Mouse (Mus musculus) layer of hippocampus, postnatal 14 days (tissue): ENCODE data around the gene Pitpnm2. TPM values are rescaled to one million over a fixed set of nuclear protein-coding genes. Genes with fewer than 3 reads are reported as not detected.

Experiments
- DNase-seq, 2 experiments: peaks; one replicate each; pipeline ENCODE4 v3.0.0; 2021 to 2022; ENCODE audit warnings: low spot score in 2 of 2, mixed read lengths in 1 of 2
- total RNA-seq, 2 experiments: library from RNA; stranded (reverse); gene quantifications; 2 replicates each; pipeline ENCODE4 v1.2.3; 2021

Pitpnm2 gene
- total RNA-seq, 2 experiments from 2014 or later = 172 to 174 TPM

DNA sequence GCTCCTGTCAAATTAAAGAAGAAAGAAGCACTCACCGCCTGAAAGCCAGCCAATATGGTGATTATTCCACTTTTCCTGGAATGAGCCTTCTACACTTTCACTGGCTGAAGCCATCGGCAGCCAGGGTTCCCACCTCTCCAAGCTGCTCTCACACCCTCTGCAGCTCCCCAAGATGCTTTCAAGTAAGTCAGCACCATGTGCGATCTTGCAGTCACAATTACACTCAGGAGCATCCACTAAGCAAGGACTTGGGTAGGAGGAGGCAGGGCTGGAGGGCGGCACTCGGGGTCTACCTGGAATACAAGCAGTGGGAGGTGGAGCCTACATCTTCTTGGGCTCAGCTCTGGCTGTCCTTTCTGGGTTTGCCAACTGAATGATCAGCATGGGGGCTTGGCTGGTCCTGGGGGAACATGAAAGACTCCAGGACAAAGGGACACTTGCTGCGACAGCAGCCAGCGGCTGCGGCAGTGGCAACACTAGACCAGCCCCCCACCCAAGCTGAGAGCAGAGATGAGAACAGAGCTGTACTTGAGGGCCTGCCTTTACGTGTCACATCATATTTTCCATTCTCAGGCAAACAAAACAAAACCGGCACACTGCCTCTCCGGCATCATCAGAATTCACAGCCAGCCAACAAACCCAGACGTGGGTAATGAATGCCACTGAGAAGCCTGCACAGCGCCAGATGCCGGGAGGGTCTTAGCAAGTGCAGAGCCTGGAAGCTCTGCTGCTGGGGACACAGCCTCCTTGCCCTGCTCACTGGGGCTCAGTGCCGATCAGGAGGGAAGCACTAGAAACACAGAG is 64.5 kb downstream of the Pitpnm2 start:
- peak in 1 of 2 experiments; percentile 58 for DNase-seq

DNA sequence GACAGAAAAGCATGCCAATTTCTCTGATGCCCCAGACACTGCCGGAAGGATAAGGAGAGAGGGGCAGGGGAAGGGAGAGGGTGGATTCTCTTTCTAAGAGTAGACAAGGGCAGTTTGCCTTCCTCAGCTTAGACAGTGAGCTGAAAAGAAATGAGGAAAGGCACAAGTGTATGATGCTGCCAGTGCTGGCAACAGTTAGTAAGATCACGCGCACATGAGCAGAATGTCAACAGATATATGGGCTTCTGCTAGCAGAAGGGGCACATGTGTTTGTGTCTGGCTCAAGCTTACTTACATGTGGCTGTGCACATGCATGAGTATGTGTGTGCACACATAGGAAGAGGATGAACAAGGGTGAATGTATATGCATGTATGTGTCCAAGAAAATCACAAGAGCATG is 65.4 kb downstream of the Pitpnm2 start:
- DNase-seq = no peak

DNA sequence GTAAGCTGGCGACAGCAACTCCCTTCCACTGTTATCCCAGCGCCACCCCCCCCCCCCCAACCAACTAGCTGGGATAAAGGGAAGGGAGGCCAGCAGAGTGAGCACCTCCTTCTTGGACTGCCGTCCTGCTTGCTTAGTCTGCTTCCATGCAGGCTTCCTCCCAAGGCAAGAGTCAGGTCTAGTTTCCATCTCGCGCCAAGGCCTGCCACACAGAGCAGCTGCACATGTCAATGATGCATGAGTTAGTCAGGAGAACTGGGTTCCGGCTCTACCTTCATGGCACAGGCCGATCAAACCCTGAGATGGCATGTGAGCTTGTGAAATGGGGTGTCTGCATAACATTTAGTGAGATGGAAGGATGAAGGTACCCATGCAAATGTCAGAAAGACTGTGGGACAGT is 66.9 kb downstream of the Pitpnm2 start:
- DNase-seq = no peak

DNA sequence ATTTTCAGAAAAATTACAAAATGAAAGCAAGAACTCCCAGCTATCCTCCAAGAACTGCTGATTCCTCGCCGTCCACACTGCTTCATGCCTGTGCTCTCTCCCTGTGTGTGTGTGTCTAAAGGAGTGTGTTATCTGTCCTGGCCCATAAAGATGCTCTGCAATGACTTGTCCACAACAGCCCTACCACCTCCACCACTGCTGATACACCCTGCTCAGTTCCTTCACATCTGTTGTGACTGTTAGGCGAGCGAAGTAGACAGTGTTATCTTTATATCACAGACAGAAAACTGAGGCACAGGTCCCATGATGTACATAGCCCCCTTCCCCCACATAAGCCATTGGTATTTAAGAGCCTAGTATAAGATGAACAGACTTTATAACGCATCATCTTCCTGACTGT is 67.5 kb downstream of the Pitpnm2 start:
- DNase-seq = no peak

DNA sequence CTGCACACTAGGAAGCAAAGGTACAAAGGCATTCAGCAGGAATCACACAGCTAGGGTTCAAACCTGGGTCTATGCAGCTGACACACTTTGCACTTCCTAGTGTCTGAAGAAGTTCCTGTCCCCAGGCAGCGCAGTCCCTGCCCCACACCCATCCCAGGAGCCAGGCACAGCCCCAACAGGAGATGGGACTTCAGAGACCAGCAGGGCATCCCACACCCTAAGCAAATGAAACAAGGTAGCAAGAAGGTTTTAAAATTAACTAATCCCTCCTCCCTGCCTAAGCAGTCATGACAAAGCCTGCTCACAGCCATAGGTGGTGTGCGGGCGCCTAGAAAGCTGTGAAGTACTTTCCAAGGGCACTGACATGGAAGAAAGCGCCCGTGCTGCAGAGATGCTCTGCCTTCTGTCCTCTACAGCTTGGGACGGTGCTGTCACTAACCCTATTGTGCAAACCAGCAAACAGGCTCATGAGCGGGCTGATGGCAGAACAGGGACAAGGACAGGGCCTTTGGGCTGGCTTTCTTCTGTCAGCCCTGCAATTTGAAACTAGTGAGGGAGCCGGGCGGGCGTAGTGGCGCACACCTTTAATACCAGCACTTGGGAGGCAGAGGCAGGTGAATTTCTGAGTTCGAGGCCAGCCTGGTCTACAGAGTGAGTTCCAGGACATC is 68.9 kb downstream of the Pitpnm2 start:
- DNase-seq = no peak

DNA sequence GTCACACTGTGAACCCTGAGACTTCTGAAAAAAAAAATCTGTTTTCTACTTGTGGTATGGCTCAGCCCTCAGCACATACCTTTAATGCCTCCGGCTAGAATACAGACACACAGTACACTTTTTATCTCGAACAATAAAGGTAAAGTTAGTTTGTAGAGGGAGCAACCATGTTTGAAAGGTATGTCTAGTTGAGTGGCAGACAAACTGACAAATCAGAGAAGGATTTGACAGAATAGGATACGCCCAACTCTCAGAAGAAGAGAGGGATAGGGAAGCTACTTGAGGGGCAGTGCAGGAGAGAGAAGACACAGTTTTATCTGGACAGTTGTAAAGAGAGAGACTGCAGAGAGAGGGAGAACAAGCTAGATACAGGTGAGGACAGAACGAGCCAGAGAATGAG is 70.1 kb downstream of the Pitpnm2 start:
- no peak for DNase-seq

DNA sequence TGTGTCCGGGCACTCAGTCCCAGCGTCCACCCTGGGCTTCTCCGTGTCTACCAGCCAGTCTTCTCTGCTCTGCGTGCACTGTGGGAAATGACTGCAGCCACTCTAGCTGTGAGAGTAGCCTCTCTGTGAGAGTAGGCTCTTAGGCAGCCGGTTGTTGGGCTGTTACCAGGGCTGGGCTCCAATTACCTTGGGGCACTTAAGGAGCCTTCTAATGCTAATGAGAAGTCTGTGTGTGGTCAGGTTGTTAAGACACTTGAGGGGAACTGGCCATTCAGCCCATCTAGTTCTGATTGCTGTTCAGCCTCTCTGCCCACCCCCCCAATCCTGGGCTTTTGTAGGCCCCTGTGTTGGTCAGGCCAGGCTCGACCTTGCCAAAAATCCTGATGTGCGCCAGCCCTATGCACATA is 72.8 kb downstream of the Pitpnm2 start:
- DNase-seq = peak in 1 of 2 experiments; percentile 55

DNA sequence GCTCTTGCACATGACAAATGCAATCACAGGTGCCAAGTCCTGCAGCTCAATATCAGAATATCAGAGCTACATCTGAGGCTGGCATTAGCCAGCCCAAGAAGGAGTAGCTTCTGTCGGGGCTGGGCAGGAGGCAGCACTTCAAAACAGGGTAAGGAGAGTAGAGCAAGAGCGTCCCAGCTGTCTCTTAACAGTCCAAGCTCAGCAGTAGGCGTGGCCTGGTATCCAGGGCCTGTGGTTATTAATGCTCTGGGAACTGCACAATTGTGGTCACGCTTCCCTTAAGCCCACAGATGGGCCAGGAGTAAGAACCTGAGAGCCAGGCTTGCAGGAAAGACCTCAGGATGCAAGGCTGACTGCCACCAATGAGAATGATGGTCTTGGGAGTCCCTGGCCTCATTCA is 74.4 kb downstream of the Pitpnm2 start:
- DNase-seq = no peak

DNA sequence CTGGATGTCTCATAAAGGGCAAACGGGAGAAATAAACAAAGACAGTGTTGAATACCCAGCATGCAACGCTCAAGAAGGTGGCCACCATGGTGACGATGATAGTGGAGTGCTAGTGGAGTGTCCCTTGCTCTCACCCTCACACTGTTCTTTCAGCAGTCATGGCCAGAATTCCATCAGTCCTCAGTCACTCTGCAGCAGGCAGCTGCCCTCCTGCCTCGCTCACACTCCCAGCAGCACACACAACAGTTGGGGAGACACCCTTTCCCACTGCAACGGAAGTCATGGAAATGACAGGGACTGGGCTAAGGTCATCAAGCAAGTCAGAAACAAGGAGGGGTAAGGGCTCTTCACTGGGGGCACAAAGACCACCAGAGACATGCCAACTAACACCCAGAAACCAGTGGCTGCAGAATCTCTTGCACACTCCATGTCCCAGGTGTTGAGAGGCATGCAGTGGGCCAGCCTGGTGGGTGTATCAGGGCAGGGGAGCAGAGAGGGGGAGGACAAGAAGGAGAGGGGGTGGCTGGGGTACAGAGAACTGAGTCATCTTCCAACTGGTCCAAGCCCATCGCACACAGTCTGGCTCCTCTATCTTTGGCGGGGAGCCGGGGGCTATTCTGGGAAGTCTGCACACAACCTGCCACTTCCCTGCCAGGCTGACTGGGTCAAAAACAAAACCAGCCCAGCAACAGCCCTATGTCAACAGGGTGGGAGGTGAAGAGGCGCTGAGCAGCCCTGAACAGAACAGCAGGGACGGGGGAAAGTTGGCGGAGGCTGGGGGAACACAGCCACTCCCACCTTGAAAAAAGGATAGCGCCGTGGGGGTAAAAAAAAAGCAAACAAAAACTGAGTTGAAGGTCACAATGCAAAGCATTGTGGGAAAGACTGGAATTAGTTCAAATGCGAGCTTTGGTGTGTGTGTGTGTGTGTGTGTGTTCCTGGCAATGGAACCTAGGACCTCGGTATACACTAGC is 76.3 kb downstream of the Pitpnm2 start:
- DNase-seq = peak; percentile 67 to 83

DNA sequence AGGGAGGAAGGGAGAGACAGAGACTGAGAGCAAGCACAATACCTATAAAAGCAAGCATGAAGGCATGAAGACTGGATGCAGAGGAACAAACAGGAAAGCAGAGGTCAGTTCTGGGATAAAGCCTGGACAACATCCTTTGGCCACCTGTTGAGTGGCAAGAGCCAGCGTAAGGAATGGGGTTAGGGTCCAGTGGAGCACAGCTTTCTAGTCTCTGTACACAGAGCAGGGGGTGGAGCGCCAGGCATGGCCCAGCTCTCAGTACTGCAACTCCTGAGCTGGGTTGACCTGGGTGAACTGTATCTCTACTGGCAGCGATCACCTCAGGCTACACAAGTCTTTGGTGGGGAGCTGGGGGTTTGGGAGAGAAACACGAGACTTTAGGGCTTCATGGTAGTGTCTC is 77.3 kb downstream of the Pitpnm2 start:
- DNase-seq = no peak

DNA sequence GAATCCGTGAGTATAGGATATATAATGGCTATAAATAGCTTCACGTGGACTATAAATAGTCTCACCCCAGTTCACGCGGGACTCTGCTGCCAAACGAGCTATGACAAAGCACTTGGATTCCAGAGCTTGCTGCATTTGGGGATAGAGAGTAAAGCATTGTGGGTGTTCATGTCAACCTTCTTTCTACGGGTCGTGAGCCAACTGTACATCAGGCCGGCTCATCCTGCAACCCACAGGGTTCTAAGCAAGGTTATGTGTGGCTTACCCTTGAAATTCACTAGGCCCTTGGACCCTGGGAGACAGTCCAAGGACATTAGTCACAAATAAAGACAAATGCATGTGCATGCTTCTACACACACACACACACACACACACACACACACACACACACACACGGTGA is 77.8 kb downstream of the Pitpnm2 start:
- DNase-seq = no peak

DNA sequence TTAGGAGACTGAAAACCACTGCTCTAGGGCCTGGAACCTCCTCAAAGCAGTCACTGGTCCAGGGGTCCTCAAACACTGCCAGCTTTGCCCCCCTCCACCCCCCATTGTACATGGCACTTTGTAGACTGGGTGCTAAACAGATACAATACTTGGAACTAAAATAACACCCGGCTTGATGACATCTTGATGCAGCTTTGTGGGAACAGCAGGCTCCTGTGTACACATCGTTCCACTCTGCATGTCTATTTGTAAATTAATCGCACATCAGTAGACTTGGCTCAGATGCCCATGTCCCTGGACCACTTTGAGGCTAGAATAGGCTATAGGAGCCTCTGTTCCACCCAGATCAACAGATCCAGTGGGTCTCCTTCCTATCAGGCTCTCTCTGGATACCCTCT is 80.3 kb downstream of the Pitpnm2 start:
- no peak for DNase-seq

DNA sequence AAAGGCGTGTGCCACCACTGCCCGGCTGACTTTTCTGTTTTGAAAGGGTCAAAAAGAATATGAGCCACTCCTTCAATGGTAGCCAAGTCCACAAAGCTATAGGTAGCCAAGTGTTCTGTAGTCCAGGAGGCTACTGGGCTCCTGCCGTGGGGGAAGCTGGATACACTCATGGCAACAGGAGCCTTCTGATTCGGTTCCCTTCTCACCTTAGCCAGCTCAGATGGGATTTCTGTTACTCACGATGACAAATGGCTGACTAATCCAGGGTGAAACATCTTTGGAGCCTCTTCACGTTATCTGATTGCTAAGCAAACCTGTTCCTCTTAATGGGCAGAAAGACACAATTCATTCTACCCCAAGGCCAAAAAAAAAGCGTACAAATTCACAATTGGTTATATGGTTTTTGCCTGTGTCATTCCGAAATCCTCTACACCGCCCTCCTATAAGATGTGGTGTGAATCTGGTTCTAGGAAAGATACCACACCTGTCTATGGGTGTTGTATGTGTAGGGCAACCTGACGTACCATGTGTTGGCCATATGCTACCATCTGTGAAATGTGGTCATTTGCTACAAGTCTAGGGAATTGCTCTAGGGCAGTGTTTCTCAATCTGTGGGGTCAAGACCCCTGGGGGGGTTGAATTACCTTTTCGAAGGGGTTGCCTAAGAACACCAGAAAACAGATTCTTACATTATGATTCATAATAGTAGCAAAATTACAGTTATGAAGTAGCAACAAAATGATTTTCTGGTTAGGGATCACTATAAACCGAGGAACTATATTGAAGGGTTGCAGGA is 80.9 kb downstream of the Pitpnm2 start:
- DNase-seq = no peak

DNA sequence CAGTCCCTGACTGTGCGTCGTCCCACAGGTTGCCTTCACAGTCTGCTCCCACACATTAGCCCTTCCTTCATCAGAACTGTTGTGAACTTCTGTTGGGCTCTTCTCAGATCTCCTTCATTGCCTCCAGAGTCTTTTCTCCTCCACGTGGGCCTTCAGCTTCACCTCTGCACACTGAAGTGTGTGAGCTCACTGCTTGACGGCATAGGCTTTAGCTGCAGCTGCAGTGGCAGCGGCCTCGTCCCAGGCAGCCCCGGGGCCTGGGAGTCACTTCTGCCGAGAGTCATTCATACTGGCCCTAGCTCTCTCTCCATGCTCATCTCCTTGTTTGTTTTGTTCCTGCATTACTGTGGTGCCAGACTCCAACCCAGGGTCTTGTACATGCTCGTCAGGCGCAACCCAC is 81.9 kb downstream of the Pitpnm2 start:
- DNase-seq = no peak

DNA sequence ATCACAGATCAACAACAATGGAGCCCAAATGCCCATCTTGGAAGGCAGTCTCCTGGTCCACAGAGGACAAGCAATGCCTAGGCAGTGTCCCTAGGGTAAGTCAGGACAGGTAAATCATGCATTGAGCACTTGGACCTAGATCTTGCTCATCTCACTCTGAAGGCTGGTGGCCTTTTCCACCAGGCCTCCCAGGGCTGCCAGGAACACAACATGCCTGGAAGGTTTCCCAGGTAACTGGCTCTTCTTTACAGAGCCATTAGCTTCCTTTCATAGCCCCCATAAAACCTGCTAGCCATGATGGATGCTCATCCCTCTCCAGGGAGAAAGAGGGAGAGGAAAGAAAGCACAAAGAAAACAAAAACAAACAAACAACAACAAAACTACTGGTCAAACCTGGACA is 82.8 kb downstream of the Pitpnm2 start:
- no peak for DNase-seq

DNA sequence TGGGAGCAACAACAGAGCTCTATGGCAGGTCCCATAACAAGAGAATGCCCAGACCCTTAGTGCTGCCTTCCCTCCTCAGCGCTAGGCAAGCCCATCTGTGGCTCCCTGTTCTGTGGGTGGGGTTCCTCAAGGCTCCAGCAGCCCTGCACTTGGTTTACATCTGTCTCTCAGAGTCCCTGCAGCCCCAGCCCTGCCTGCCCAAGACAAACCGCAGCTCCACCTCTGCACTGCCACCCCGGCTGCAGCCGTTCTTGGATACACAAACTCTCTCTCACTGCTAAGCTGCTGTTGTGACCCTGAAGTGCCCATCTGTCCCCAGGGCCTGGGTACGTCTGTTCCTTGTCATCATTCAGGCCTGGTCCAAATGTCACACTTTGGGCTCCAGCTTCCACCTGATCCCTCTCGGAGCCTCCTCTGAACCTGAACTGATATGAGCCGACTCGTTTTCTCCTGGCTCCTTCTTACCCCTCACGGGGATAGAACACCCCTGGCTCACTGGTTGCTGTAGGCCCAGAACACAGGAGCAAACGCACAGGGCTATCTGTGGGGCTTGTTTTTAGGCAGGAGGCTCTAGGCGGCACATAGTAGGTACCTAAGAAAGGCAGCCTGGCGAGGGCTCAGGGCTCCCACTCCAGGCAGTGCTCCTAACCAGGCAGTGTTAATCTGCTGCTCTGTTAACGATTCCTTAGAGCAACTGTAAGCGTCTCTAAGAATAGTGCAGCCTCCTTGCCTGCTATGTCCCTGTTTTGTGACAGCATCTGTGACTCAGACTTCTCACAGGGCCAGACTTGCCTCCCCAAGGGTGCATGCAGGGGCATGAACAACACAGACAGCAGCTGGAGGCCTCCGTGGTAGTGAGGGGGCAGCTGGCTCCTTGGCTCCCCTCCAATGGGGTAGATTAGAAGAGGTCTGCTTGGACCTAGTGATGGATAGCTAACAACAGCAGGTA is 83.7 kb downstream of the Pitpnm2 start:
- no peak for DNase-seq

DNA sequence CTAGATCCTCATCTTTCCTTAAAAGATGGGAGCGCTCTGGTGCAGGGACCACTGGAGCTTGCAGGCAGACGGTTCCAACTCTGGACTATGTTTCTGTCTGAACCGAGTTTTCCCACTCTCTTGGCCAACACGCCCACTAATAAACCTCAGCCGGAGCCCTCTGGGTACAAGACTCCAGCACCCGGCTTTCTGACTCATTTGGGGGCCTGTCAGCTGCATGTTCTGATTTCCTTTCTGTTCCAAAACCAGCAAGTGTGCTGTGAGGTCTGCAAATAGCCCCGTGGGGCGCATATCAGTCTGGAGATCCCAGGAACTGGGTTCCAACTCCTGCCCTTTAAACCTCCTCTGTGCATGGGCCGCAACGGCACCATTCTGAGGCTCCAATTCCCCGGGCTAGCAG is 86.1 kb downstream of the Pitpnm2 start:
- DNase-seq = no peak

DNA sequence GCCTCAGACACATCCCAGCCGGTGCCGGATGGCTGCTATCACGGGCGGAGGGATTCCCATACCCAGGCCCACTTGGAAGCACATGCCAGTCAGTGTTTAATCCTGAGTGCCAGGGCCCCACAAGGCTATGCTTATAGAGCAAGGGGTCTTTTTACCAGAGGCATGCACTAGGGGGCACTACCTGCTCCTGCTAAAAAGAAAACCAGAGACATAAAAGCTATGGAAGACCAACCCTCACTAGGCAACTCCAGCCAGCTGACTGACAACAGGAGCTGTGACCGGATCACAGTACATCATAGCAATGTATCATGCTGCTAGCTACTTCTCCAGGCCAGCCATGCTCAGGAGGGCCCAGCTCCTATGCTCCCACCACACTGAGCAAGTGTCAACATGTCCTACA is 87.0 kb downstream of the Pitpnm2 start:
- DNase-seq = peak; percentile 72 to 78

DNA sequence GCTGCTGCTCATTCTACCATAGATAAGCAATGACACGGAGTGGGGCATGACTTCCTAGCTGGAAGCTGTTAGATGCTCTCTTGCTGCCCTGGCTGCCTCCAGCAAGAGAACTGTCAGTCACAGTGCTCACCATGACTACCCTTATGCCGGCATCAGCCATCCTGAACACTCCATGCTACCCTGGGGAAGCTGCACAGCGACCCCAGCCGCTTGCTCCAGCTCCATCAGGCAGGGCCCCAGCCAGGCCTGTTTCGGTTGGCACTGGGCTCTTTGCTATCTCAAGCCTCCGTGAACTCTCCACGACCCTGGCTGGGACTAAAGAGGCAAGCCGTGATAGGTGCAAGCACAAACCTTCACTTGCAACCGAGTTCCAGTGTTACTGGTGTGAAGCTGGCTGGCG is 87.7 kb downstream of the Pitpnm2 start:
- DNase-seq = peak; percentile 43 to 45

DNA sequence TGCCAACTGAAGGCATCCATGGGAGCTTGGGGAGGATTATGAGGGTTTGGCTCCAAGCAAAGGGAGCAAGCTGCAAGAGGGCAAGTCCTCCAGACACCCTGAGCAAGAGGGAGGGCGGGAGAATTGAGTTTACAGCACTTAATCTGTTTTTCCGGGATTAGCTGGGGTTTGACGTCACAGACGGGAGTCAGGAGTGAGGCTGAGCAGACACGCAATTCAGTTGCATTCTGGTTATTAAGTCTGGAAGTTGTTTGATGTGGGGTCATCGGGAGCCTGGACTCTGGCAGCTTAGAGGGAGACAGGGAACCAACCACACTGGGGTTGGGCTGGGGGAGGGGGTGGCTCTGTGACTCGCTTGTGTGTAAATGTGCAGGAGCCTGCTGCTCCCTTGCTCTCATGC is 90.1 kb downstream of the Pitpnm2 start:
- no peak for DNase-seq
